In the genomic region with DNA sequence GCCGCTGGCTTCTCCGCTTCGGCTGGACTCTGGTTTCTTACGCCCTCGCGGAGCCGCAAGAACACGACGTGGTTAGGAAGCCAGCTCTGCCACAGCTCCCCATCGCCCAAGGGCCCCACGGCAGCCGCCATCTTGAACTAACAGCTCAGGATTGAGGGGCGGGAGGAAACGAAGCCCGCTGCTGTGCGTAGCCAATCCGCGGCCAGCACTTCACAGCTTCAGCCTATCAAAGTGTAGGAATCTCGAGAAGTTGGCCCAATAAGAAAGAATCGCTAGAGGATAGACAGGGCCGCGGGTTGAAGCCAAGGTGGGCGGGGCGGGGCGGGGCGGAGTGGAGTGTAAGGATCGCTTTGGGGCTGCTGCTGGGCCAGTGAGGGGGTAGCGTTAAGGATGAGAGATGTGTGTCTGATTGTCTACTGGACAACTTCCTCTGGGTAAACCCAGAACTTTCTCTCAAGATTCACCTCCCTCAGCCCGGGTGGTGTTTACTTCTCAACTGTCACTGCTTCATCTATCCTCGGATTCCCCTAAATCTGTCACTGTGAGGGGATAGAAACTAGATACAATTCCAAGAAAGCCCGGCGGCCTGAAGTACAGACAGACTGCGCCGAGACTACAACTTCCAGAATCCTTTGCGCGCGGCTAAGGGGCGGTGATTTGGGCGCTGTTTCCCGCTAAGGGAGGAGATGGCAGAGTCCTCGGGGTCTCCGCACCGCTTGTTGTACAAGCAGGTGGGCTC, we compare ENCODE assay signal across 8 mouse cellular contexts. TPM values are rescaled to one million over a fixed set of nuclear protein-coding genes. Genes with fewer than 3 reads are reported as not detected.
DNase-seq lines count a peak whose midpoint lies in the region; ATAC-seq and TF ChIP-seq lines count a peak whose summit lies in the region.

A gene (minus strand): TSS at position 153 of the 739 bp plus-strand sequence.
A gene (plus strand): TSS at position 393 of the 739 bp plus-strand sequence.

- no peak for TF ChIP-seq CTCF in bone marrow macrophage, adult 2 months (IDR thresholded peaks at IDR 0.05; ENCODE audit: low read depth, low read length)
- TF ChIP-seq CTCF in embryonic fibroblast, embryonic 13.5 days (IDR thresholded peaks at IDR 0.05; ENCODE audit: borderline replicate concordance, insufficient read depth, low read length), result no peak

- peaks cover 34% of the 10 kb centered on the region for H3K36me3 ChIP-seq in kidney, embryonic 14.5 days (ENCODE audit: control insufficient read depth, insufficient read depth, low read length)
- peaks cover 39% of the 10 kb centered on the region for H3K36me3 ChIP-seq in limb, embryonic 15.5 days

- H3K27me3 ChIP-seq in kidney, embryonic 14.5 days (ENCODE audit: control insufficient read depth, insufficient read depth, low read length), result no peaks in the 10 kb centered on the region
- no peaks in the 10 kb centered on the region for H3K27me3 ChIP-seq in limb, embryonic 15.5 days

- H3K4me2 ChIP-seq in kidney, embryonic 14.5 days (replicated peaks; ENCODE audit: low read depth, low read length), result peak within 1 kb of the TSS; percentile 88
- H3K4me2 ChIP-seq in limb, embryonic 15.5 days, result peak within 1 kb of the TSS; percentile 91

- no peaks in the 10 kb centered on the region for H3K9me3 ChIP-seq in kidney, embryonic 14.5 days (ENCODE audit: control insufficient read depth, low read length)
- H3K9me3 ChIP-seq in limb, embryonic 15.5 days, result no peaks in the 10 kb centered on the region

- peak; percentile 98 for ATAC-seq in kidney, embryonic 14.5 days (ENCODE audit: low FRiP score, low TSS enrichment)
- ATAC-seq in limb, embryonic 15.5 days (ENCODE audit: insufficient number of reproducible peaks, low FRiP score, low TSS enrichment, low read depth), result peak; percentile 99

- H3K27ac ChIP-seq in bone marrow macrophage, adult 2 months (ENCODE audit: insufficient read depth, low read depth, low read length), result peak within 1 kb of the TSS; percentile 83
- peak within 1 kb of the TSS; percentile 92 for H3K27ac ChIP-seq in embryonic fibroblast, embryonic 13.5 days (ENCODE audit: insufficient read depth, low read length)
- H3K27ac ChIP-seq in kidney, embryonic 14.5 days (ENCODE audit: low read depth, low read length), result peak within 1 kb of the TSS; percentile 88
- H3K27ac ChIP-seq in limb, embryonic 15.5 days, result peak within 1 kb of the TSS; percentile 92

- WGBS in kidney, embryonic 14.5 days, result under 1% methylated on average over 39 of the region's 43 CpGs
- WGBS in limb, embryonic 15.5 days, result under 1% methylated on average over 43 of the region's 43 CpGs

- H3K4me3 ChIP-seq in bone marrow macrophage, adult 2 months (ENCODE audit: insufficient read depth, low read length), result peak within 1 kb of the TSS; percentile 97
- H3K4me3 ChIP-seq in embryonic fibroblast, embryonic 13.5 days (ENCODE audit: insufficient read depth, low read length), result peak within 1 kb of the TSS; percentile 96
- H3K4me3 ChIP-seq in kidney, embryonic 14.5 days (ENCODE audit: low read length), result peak within 1 kb of the TSS; percentile 97
- H3K4me3 ChIP-seq in limb, embryonic 15.5 days, result peak within 1 kb of the TSS; percentile 82

- peaks cover 7% of the 10 kb centered on the region; the same call in 1 of the 2 replicates for H3K4me1 ChIP-seq in bone marrow macrophage, adult 2 months (ENCODE audit: control insufficient read depth, insufficient read depth, low read length)
- no peaks in the 10 kb centered on the region for H3K4me1 ChIP-seq in embryonic fibroblast, embryonic 13.5 days (ENCODE audit: control insufficient read depth, insufficient read depth, low read length)
- H3K4me1 ChIP-seq in kidney, embryonic 14.5 days (ENCODE audit: control insufficient read depth, insufficient read depth, low read length), result peaks cover 5% of the 10 kb centered on the region
- H3K4me1 ChIP-seq in limb, embryonic 15.5 days, result peaks cover 16% of the 10 kb centered on the region

- peak; percentile 95 for DNase-seq in A20 (ENCODE audit: low read depth, low spot score)
- peak; percentile 95 to 96 for DNase-seq in heart, adult 9 months (ENCODE audit: low spot score in 2 of 2)
- DNase-seq in monocyte, adult 2 months (ENCODE audit: low read depth in 1 of 2, low spot score in 2 of 2), result peak; percentile 80 to 83
- peak; percentile 92 to 93 for DNase-seq in spleen, postnatal 36 days (ENCODE audit: low spot score in 2 of 2)

- TF ChIP-seq POLR2A in bone marrow macrophage, adult 2 months (IDR thresholded peaks at IDR 0.05; ENCODE audit: borderline replicate concordance, low read depth, low read length), result no peak
- peak; percentile 83 for TF ChIP-seq POLR2A in embryonic fibroblast, embryonic 13.5 days (IDR thresholded peaks at IDR 0.05; ENCODE audit: low read depth, low read length)

- peak within 1 kb of the TSS; percentile 94 for H3K9ac ChIP-seq in kidney, embryonic 14.5 days (ENCODE audit: low read depth, low read length)
- peak within 1 kb of the TSS; percentile 85 for H3K9ac ChIP-seq in limb, embryonic 15.5 days

RNA-seq across cellular contexts. Expression of the first gene that starts in this region (rescaled TPM):
- polyA plus RNA-seq in bone marrow macrophage, adult 2 months (2012; ENCODE audit: insufficient read depth, insufficient read length, missing spikeins), result 54.1 and 56.2 TPM in 2 replicates
- 92.8 and 113 TPM in 2 replicates for polyA plus RNA-seq in embryonic fibroblast, embryonic 13.5 days (2011; ENCODE audit: insufficient read length, low read depth, missing spikeins)
- 107 and 142 TPM in 2 replicates for polyA plus RNA-seq in kidney, embryonic 14.5 days (2014; fragmentation: Nextera tagmentation; extraction: Ambion mirVana)
- polyA plus RNA-seq in limb, embryonic 15.5 days (2015; fragmentation: Nextera tagmentation; extraction: Ambion mirVana), result 103 and 115 TPM in 2 replicates

RNA-seq across cellular contexts. Expression of the second gene that starts in this region (rescaled TPM):
- polyA plus RNA-seq in bone marrow macrophage, adult 2 months (2012; ENCODE audit: insufficient read depth, insufficient read length, missing spikeins), result 60.5 and 65.8 TPM in 2 replicates
- polyA plus RNA-seq in embryonic fibroblast, embryonic 13.5 days (2011; ENCODE audit: insufficient read length, low read depth, missing spikeins), result 21.1 and 22.1 TPM in 2 replicates
- 69.4 and 73.4 TPM in 2 replicates for polyA plus RNA-seq in kidney, embryonic 14.5 days (2014; fragmentation: Nextera tagmentation; extraction: Ambion mirVana)
- 69.1 and 71.5 TPM in 2 replicates for polyA plus RNA-seq in limb, embryonic 15.5 days (2015; fragmentation: Nextera tagmentation; extraction: Ambion mirVana)

Comparison
In these comparisons a context has a peak if more than half of its experiments do, and no peak if none do; other contexts are left out.
1. Peak in every context shown above with its lines: DNase-seq, ATAC-seq, H3K4me3 ChIP-seq and H3K27ac ChIP-seq.